Mouse (Mus musculus) CH12.LX (cell line): Measurements from ENCODE around the gene Ptger3. TPM values are rescaled to one million over a fixed set of nuclear protein-coding genes. Genes with fewer than 3 reads are reported as not detected.

Experiments used
- DNase-seq: peaks from one replicate; pipeline ENCODE4 v3.0.0-alpha.2; 2013; ENCODE audit errors: extremely low read depth
- H3K27ac ChIP-seq: 2 replicates; pipeline ENCODE4 v1.5.1; 2012; ENCODE audit warnings: low read depth, mild to moderate bottlenecking, control low read depth, moderate library complexity; ENCODE audit not compliant: insufficient read depth
- H3K27me3 ChIP-seq: replicated peaks from 2 replicates; pipeline ENCODE3; 2012; ENCODE audit warnings: inconsistent platforms
- H3K36me3 ChIP-seq, 2 experiments: replicated peaks in 1 of 2; 2 replicates each; pipeline versions ENCODE3 to v1.6.1; 2012; ENCODE audit warnings: inconsistent platforms in 1 of 2, low read length in 1 of 2, mild to moderate bottlenecking in 1 of 2, mixed read lengths in 1 of 2, moderate library complexity in 1 of 2; ENCODE audit not compliant: control insufficient read depth in 1 of 2, insufficient read depth in 1 of 2
- H3K4me1 ChIP-seq, 2 experiments: 2 replicates each; pipeline ENCODE4 v1.6.1; 2012; ENCODE audit warnings: inconsistent platforms in 1 of 2, moderate library complexity in 1 of 2; ENCODE audit not compliant: insufficient read depth in 2 of 2, control insufficient read depth in 1 of 2
- H3K4me2 ChIP-seq: 2 replicates; pipeline ENCODE4 v1.6.1; 2012; ENCODE audit warnings: low read depth, mild to moderate bottlenecking, control low read depth; ENCODE audit not compliant: poor library complexity, insufficient read depth, severe bottlenecking
- H3K4me3 ChIP-seq, 3 experiments: fragments of 150-350 bp in 1 of 3; sonication (generic) in 1 of 3; replicated peaks in 1 of 3; 2 replicates each; pipeline versions ENCODE3 to v1.5.1; 2011 to 2012; ENCODE audit warnings: low read depth in 2 of 3, low read length in 2 of 3, mild to moderate bottlenecking in 2 of 3, moderate library complexity in 2 of 3, control low read depth in 1 of 3, improper control_type of control experiment in 1 of 3, inconsistent platforms in 1 of 3, mixed read lengths in 1 of 3; ENCODE audit not compliant: poor library complexity in 1 of 3
- H3K79me2 ChIP-seq: replicated peaks from 2 replicates; pipeline ENCODE4 v1.6.1; 2012; ENCODE audit warnings: mild to moderate bottlenecking, moderate library complexity; ENCODE audit not compliant: control insufficient read depth, poor library complexity, insufficient read depth, severe bottlenecking; ENCODE audit errors: extremely low read depth
- H3K9ac ChIP-seq: 2 replicates; pipeline ENCODE4 v1.6.1; 2012; ENCODE audit warnings: low read depth, mild to moderate bottlenecking, control low read depth, moderate library complexity; ENCODE audit not compliant: insufficient read depth
- H3K9me3 ChIP-seq: replicated peaks from 2 replicates; pipeline ENCODE3; 2012; ENCODE audit warnings: low read length, inconsistent platforms, mixed read lengths
- CHD1 ChIP-seq: IDR thresholded peaks from 2 replicates; pipeline ENCODE4 v1.6.1; 2012; ENCODE audit warnings: low read depth, low read length, improper control_type of control experiment, inconsistent platforms
- CTCF ChIP-seq, 2 experiments: IDR thresholded peaks in 1 of 2; conservative IDR thresholded peaks in 1 of 2; 2 replicates each; pipeline ENCODE4 v1.5.1; 2011 to 2012; ENCODE audit warnings: low read depth in 2 of 2, low read length in 2 of 2, improper control_type of control experiment in 1 of 2, inconsistent platforms in 1 of 2, mild to moderate bottlenecking in 1 of 2, moderate library complexity in 1 of 2
- E2F4 ChIP-seq: IDR thresholded peaks from 2 replicates; pipeline ENCODE4 v1.6.1; 2011; ENCODE audit warnings: low read depth, low read length, improper control_type of control experiment; ENCODE audit not compliant: insufficient replicate concordance
- ELF1 ChIP-seq: IDR thresholded peaks from 2 replicates; pipeline ENCODE4 v1.6.1; 2014; ENCODE audit warnings: low read depth, mild to moderate bottlenecking, inconsistent platforms, low read length, improper control_type of control experiment
- EP300 ChIP-seq: IDR thresholded peaks from 2 replicates; pipeline ENCODE4 v1.6.1; 2011; ENCODE audit warnings: low read length, improper control_type of control experiment
- GABPA ChIP-seq: IDR thresholded peaks from 2 replicates; pipeline ENCODE4 v1.6.1; 2012; ENCODE audit warnings: low read depth, low read length, improper control_type of control experiment, inconsistent platforms; ENCODE audit not compliant: insufficient replicate concordance
- IRF4 ChIP-seq: IDR thresholded peaks from 2 replicates; pipeline ENCODE4 v1.6.1; 2014; ENCODE audit warnings: low read depth, mild to moderate bottlenecking, inconsistent platforms, low read length, improper control_type of control experiment
- MAX ChIP-seq: IDR thresholded peaks from 2 replicates; pipeline ENCODE4 v1.6.1; 2011; ENCODE audit warnings: low read length, improper control_type of control experiment
- MAZ ChIP-seq: IDR thresholded peaks from 2 replicates; pipeline ENCODE4 v1.6.1; 2012; ENCODE audit warnings: low read depth, mild to moderate bottlenecking, inconsistent platforms, low read length, improper control_type of control experiment, moderate library complexity
- MEF2A ChIP-seq: IDR thresholded peaks from 2 replicates; pipeline ENCODE4 v1.6.1; 2014; ENCODE audit warnings: low read depth, mild to moderate bottlenecking, inconsistent platforms, low read length, improper control_type of control experiment, borderline replicate concordance
- MYC ChIP-seq: IDR thresholded peaks from 2 replicates; pipeline ENCODE4 v1.6.1; 2011; ENCODE audit warnings: low read depth, mild to moderate bottlenecking, improper control_type of control experiment, low read length
- NELFE ChIP-seq: IDR thresholded peaks from 2 replicates; pipeline ENCODE4 v1.6.1; 2011; ENCODE audit warnings: low read depth, low read length, improper control_type of control experiment
- NRF1 ChIP-seq: IDR thresholded peaks from 2 replicates; pipeline ENCODE4 v1.6.1; 2014; ENCODE audit warnings: low read depth, mild to moderate bottlenecking, inconsistent platforms, low read length, improper control_type of control experiment, moderate library complexity
- PAX5 ChIP-seq: IDR thresholded peaks from 2 replicates; pipeline ENCODE4 v1.6.1; 2012; ENCODE audit warnings: low read length, inconsistent platforms, mixed read lengths
- POLR2AphosphoS2 ChIP-seq: IDR thresholded peaks from 2 replicates; pipeline ENCODE4 v1.6.1; 2011; ENCODE audit warnings: low read depth, low read length, improper control_type of control experiment
- RAD21 ChIP-seq: IDR thresholded peaks from 2 replicates; pipeline ENCODE4 v1.6.1; 2011; ENCODE audit warnings: low read depth, mild to moderate bottlenecking, low read length, improper control_type of control experiment, moderate library complexity
- RCOR1 ChIP-seq: conservative IDR thresholded peaks from 2 replicates; pipeline ENCODE4 v1.6.1; 2012; ENCODE audit warnings: low read depth, mild to moderate bottlenecking, inconsistent platforms, low read length, improper control_type of control experiment
- SMC3 ChIP-seq: IDR thresholded peaks from 2 replicates; pipeline ENCODE4 v1.6.1; 2011; ENCODE audit warnings: low read depth, low read length, improper control_type of control experiment
- TCF12 ChIP-seq: IDR thresholded peaks from 2 replicates; pipeline ENCODE4 v1.6.1; 2014; ENCODE audit warnings: low read depth, mild to moderate bottlenecking, inconsistent platforms, low read length, improper control_type of control experiment
- ZC3H11A ChIP-seq: IDR thresholded peaks from 2 replicates; pipeline ENCODE4 v1.6.1; 2012; ENCODE audit warnings: low read depth, mild to moderate bottlenecking, inconsistent platforms, low read length, improper control_type of control experiment
- ZMIZ1 ChIP-seq: IDR thresholded peaks from 2 replicates; pipeline ENCODE4 v1.6.1; 2012; ENCODE audit warnings: low read depth, mild to moderate bottlenecking, inconsistent platforms, low read length, improper control_type of control experiment
- ZNF384 ChIP-seq: IDR thresholded peaks from 2 replicates; pipeline ENCODE4 v1.6.1; 2012; ENCODE audit warnings: low read depth, low read length, improper control_type of control experiment, inconsistent platforms
- dilution Hi-C: fragments of 300-500 bp; cut with MboI; formaldehyde crosslinking; loops from 2 replicates; pipeline ENCODE4 v1.14.3; 2020; ENCODE audit warnings: low sequenced_read_pairs; ENCODE audit not compliant: extremely low pct_unique_long_range_greater_than_20kb, extremely low pct_ligation_motif_present
- in situ Hi-C: fragments of 300-500 bp; cut with MboI; formaldehyde crosslinking; loops from 3 replicates; pipeline ENCODE4 v1.14.3; 2019; ENCODE audit warnings: low sequenced_read_pairs, low pct_ligation_motif_present, low pct_unique_long_range_greater_than_20kb, mixed read lengths
- polyA plus RNA-seq: library from polyadenylated mRNA; unstranded; fragments of >175 nt; gene quantifications from 2 replicates; pipeline ENCODE4 v1.2.1, GENCODE M21; 2012; ENCODE audit warnings: low read depth; ENCODE audit not compliant: insufficient read length
- total RNA-seq, 2 experiments: library from RNA; depleted of rRNA; stranded (reverse); fragments of 300-350 nt in 1 of 2; fragments of >200 nt in 1 of 2; gene quantifications; 2 replicates each; pipeline ENCODE4 v1.2.3; 2012 to 2014

Gene Ptger3
- total RNA-seq (2012; rRNA removed), result not detected in 2 replicates
- not detected in 2 replicates for total RNA-seq (2014; rRNA removed)
- polyA plus RNA-seq, result 0.06 TPM in 1 of 2 replicates, not detected in the other

GRCm38 (mm10) chr3:157566725-157567565, at the start of gene Ptger3:
Ptger3 (plus strand) TSS chr3:157566892.
- Histone ChIP-seq H3K4me2 (no peak within 1 kb of the TSS), H3K36me3 (no peaks in the 10 kb centered on the region), H3K9ac (no peak within 1 kb of the TSS), H3K4me1 (peaks cover 0 to 4% of the 10 kb centered on the region in 2 experiments; a peak in 2 of 4 replicates), H3K27me3 (no peaks in the 10 kb centered on the region), H3K27ac (no peak within 1 kb of the TSS), H3K4me3 (no peak within 1 kb of the TSS), H3K9me3 (peaks cover 7% of the 10 kb centered on the region), H3K79me2 (no peaks in the 10 kb centered on the region)
- TF ChIP-seq MAX, result no peak
- TF ChIP-seq MAZ, result no peak
- TF ChIP-seq E2F4, result no peak
- in situ Hi-C loops (loop anchor here (5.0 to 25.0 kb wide), 2 partner anchors 150 to 320 kb away; no protein-coding TSS in a partner anchor), dilution Hi-C loops (no loop called here)
- no peak for DNase-seq

DNA sequence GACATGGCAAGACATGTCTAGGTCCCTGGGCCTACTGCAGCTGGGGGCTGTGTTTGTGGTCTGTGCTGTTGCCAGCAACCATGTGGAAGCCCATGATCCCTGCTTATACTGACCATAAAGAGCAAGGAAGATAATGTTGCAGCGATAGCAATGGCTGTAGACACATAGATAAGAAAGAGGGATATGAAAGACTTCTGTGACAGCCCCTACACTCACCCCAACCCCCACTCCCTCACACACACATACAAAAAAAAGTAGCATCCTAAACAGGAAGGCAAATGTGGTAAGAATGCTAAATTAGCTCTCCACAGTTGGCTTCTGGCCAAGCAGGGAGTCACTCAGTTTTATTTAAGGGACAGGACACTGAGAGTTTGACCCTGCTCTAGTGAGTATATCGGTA, 48.7 kb upstream of the Ptger3 start:
- no peak for DNase-seq
- no peak overlapping the region for H3K27ac ChIP-seq
- in situ Hi-C loops, result loop anchor here (5.0 kb wide), 1 partner anchor 286 kb away; no protein-coding TSS in a partner anchor

DNA sequence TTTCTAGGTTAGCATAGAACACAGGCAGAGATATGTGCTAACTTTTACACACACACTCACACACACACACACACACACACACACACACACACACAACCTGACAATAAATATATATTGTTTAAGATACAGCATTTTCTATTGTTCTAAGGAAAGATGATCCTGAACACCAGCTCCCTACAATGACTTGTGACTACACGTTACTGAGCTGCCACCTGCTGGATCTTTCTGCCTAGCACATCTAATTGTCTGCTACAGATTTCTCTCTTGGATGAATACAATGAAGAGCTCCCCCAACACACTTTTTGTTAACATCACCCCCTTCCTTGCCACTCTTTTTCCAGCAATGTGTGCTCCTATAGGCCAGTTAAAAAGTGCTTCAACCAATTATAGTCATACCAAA, 46.3 kb upstream of the Ptger3 start:
- Histone ChIP-seq H3K27ac (no peak overlapping the region), H3K79me2 (no peaks in the 10 kb centered on the region), H3K4me2 (no peak overlapping the region), H3K9ac (no peak overlapping the region), H3K9me3 (no peaks in the 10 kb centered on the region), H3K4me3 (no peak overlapping the region), H3K36me3 (no peaks in the 10 kb centered on the region), H3K4me1 (peaks cover 0 to 23% of the 10 kb centered on the region in 2 experiments; a peak in 3 of 4 replicates), H3K27me3 (no peaks in the 10 kb centered on the region)
- in situ Hi-C loops, result no loop called here
- peak; percentile 75 for DNase-seq
- dilution Hi-C loops, result no loop called here
- TF ChIP-seq ZMIZ1, result no peak
- TF ChIP-seq CHD1, result no peak
- TF ChIP-seq RCOR1, result no peak
- TF ChIP-seq IRF4, result no peak
- 0 out of 2 replicates have a peak, but pooled peaks have one; percentile 20 for TF ChIP-seq NELFE
- TF ChIP-seq ZC3H11A, result peak; percentile 32
- no peak for TF ChIP-seq MEF2A
- TF ChIP-seq ZNF384, result no peak
- TF ChIP-seq CTCF (conservative IDR thresholded peaks at IDR 0.05 in 1 of 2, IDR thresholded peaks at IDR 0.05 in 1 of 2; ENCODE audit: low read depth in 2 of 2, low read length in 2 of 2), result peak; percentile 44 to 93; a peak in 3 of 4 replicates
- peak; percentile 82 for TF ChIP-seq SMC3
- TF ChIP-seq POLR2AphosphoS2, result no peak
- no peak for TF ChIP-seq ELF1
- TF ChIP-seq GABPA, result no peak
- no peak for TF ChIP-seq NRF1
- TF ChIP-seq PAX5, result no peak
- TF ChIP-seq RAD21, result peak; percentile 96

More for the DNA sequence above, 48.7 kb upstream of the Ptger3 start:
- dilution Hi-C loops, result no loop called here
- Histone ChIP-seq H3K36me3 (no peaks in the 10 kb centered on the region), H3K9me3 (no peaks in the 10 kb centered on the region), H3K9ac (no peak overlapping the region), H3K79me2 (no peaks in the 10 kb centered on the region), H3K4me1 (peaks cover 0 to 11% of the 10 kb centered on the region in 2 experiments; a peak in 3 of 4 replicates), H3K4me3 (no peak overlapping the region), H3K27me3 (no peaks in the 10 kb centered on the region), H3K4me2 (no peak overlapping the region)
- no peak for TF ChIP-seq MAZ
- no peak for TF ChIP-seq IRF4
- no peak for TF ChIP-seq MYC
- TF ChIP-seq ELF1, result no peak
- no peak for TF ChIP-seq TCF12
- TF ChIP-seq EP300, result no peak
- no peak for TF ChIP-seq RCOR1
- TF ChIP-seq SMC3, result no peak
- TF ChIP-seq ZNF384, result no peak; the same call in 1 of the 2 replicates
- TF ChIP-seq CTCF (conservative IDR thresholded peaks at IDR 0.05 in 1 of 2, IDR thresholded peaks at IDR 0.05 in 1 of 2; ENCODE audit: low read depth in 2 of 2, low read length in 2 of 2), result no peak
- TF ChIP-seq MAX, result no peak
